Mouse (Mus musculus): ENCODE data around the gene Pld4.

Gene Pld4

DNA sequence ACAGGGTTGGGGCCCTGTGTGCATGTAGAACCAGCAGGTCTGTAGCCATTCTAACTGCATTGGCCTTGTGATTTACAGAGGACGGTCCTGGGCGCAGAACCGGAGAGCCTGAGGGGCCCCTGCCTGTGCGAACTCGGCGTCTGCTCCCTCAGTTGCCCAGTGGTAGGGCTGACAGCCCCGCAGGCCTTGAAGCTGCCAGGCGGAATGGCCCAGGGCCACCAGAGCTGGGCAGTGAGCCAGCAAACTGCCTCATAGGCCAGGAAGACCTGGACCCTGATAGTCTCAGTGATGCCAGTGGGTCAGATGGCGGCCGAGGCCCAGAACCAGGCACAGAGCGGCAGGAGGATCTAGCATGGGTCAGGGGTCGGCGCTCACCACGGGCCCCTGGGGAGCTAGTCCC is 22.7 kb upstream of the Pld4 start:
- 61% methylated on average over 14 of the region's 14 CpGs for WGBS

DNA sequence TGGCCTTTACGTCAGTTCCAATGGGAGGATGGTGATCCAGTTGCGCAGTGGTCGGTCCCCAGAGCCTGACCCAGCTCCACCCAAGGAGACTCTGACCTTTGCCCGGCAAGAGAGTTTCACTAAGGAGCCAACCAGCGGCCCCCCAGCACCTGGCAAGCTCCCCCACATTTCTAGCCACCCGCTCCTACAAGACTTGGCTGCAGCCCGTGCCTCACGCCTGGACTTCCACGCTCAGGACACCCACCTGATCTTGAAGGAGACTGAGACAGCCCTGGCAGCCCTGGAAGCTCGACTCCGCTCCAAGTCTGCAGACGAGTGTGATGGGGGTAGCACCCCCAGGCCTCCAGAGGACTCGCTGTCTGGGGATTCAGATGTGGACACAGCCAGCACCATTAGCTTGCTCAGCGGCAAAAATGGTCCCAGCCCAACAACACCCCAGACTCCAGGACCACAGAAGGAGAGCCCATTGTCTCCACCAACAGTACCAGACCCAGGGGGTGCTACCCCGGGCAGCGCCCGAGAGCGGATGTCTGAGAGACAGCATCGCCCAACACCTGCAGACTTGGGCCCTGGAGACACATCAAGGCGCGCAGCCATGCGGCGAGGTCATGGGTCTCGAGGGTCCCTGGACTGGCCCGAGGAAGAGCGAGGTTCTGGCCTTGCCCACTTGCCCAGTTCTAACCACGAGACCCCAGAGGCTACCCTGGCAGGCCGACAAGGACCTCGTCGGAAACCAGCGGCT is 22.0 kb upstream of the Pld4 start:
- 80% methylated on average over 31 of the region's 31 CpGs for WGBS

DNA sequence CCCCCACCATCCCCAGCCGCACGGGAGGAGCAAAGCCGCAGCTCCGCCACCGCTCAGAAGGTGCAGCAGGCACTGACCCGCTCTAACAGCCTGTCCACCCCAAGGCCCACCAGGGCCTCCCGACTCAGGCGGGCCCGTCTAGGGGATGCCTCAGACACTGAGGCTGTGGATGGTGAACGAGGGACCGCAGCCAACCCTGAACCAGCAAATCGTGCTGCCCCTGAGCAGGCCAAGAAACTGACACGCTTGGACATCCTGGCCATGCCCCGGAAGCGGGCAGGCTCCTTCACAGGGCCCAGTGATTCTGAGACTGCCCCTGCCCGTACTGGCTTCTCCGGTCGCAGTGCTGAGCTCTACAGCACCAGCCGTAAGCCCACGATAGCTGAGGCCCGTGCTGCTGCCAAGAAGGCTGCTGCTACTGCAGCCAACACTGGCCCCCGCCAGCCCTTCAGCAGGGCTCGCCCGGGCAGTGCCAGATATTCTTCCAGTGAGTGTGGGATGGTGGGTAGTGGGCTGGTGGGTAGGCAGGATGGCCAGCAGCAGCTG is 21.4 kb upstream of the Pld4 start:
- WGBS, result 70% methylated on average over 24 of the region's 24 CpGs

GRCm38 (mm10) chr12:112742768-112743167 is 17.7 kb upstream of the Pld4 start:
- 52% methylated on average over 6 of the region's 6 CpGs for WGBS

- 37% methylated on average over 25 of the region's 25 CpGs for WGBS
These were observed 17.1 kb upstream of the Pld4 start for GRCm38 (mm10) chr12:112743168-112743975.

DNA sequence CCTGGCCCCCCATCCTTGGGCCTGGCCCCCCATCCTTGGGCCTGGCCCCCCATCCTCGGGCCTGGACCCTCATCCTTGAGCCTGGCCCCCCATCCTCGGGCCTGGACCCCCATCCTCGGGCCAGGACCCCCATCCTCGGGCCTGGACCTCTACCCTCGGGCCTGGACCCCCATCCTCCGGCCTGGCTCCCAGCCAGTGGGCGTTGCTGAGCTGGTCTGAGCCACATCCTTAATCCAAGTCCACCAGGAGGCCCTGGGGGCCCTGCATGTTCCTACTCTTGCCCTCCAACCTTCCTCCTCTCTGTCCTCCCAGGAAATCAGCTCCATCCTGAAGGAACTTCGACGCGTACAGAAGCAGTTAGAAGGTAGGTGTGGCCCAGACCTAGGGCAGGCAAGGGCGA is 16.2 kb upstream of the Pld4 start:
- 81% methylated on average over 11 of the region's 11 CpGs for WGBS

GRCm38 (mm10) chr12:112744891-112745580 is 15.4 kb upstream of the Pld4 start:
- 85% methylated on average over 10 of the region's 10 CpGs for WGBS

DNA sequence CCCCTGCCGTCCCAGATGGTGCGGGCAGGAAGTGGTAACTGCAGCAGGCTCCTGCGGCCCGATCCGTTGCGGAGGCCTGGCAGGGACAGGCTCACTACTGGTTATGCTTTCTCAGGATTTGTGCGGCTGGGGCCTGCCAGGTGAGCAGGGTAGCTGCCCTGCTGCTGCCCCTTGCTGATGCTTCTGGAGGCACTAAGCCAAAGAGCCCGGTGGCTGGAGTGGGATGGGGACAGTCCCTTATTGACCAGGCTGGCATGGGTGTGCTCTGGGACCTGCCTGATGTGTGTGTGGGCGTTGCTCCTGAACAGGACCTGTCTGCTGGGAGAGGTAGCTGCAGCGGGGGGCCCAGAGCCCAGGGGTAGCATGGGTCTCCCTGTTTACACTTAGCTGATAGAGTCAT is 14.7 kb upstream of the Pld4 start:
- 83% methylated on average over 10 of the region's 10 CpGs for WGBS

DNA sequence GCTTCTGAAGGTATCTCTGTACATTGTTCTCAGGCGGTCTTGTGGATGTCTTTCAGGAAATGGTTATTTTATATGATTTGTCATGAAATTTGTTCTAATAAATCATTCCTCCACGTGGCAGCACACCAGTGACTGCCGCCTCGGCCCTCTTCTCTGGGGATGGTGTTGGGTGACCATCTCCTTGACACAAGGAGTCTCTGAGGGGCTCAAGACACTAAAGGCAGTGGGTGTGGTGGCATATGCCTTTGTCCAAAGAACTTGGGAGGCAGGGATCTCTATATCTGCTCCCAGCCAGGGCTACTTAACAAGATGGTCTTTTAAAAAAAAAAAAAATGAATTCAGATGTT is 14.0 kb upstream of the Pld4 start:
- 82% methylated on average over 4 of the region's 4 CpGs for WGBS

DNA sequence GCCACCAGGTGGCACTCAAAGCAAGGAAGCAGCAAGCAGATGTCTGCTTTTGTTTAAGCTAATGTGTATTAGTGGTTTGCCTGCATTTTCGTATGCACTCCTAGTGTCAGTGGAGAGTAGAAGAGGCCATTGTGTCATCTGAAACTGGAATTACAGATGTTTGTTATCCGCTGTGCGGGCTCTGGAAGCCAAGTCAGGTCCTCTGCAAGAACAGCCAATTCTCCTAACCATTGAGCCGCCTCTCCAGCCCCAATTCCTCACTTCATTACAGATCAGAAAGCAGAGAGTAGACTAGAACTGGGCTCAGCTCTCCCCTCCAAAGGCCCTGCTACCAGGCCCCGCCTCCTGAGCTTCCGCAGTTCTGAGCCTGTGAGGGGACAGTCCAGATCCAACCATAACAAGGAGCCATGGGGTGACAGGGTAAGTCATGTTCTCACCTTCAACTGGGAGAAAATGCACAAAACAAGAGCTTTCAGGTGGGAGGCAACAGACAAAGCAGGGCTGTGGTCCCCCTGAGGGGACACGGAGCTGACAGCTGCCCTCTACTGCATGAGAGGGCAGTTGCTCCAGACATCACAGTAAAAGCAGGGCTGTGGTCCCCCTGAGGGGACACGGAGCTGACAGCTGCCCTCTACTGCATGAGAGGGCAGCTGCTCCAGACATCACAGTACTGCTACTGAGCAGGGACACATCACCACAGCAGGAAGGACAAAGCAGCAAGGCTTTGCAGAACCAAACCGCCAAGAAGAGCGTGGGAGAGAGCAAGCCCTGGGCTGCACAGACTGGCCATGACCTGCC is 13.4 kb upstream of the Pld4 start:
- 28% methylated on average over 10 of the region's 10 CpGs for WGBS

- WGBS, result 83% methylated on average over 8 of the region's 8 CpGs
These were observed 12.9 kb upstream of the Pld4 start for GRCm38 (mm10) chr12:112747606-112747970.

- 84% methylated on average over 12 of the region's 12 CpGs for WGBS
These were observed 9.5 kb upstream of the Pld4 start for GRCm38 (mm10) chr12:112750976-112751375.

- WGBS, result 54% methylated on average over 2 of the region's 2 CpGs
These were observed 8.1 kb upstream of the Pld4 start for GRCm38 (mm10) chr12:112752399-112752798.

DNA sequence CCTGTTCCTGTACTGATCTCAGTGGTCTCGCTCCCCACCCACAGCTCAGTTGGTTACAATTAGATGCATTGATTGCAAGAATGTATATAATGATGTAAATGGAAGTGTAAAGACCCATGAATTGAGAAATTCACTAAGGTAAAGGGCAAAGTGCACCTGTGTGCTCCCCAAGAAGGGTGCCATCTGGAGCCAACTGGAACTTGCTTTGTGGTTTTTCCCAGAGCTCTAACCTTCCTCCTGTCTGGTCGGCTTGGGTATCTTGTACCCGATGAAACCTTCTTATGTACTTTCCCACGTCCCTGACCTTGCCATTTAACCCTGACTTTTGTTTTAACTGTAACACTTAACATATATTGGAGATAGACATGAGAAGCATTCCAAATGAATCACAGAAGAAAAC is 4.6 kb upstream of the Pld4 start:
- 82% methylated on average over 4 of the region's 4 CpGs for WGBS

DNA sequence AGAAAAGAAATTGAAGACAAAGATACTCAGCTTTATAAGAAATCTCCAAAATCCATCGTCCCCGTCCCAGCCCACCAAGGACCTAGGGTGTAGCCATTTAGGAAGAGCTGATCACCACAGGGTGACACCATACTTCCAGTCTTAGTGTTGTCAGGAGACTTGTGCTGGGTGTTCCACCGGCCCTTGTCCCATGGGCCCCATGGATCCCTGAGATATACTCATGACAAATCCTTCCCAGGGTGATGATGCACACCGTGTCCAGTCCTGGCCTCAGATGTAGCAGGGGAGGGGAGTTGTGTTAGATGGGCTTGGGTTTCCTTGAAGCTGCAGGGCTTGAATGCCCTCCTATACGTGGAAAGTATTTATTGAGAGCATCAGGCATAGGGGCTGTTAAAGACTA is 2.6 kb upstream of the Pld4 start:
- WGBS, result 91% methylated on average over 5 of the region's 5 CpGs

GRCm38 (mm10) chr12:112759471-112759870 is 984 bp upstream of the Pld4 start:
- WGBS, result 89% methylated on average over 3 of the region's 3 CpGs

GRCm38 (mm10) chr12:112761411-112761810 is 956 bp downstream of the Pld4 start:
- 86% methylated on average over 4 of the region's 4 CpGs for WGBS

GRCm38 (mm10) chr12:112762018-112762417 is 1.6 kb downstream of the Pld4 start:
- WGBS, result 91% methylated on average over 3 of the region's 3 CpGs

GRCm38 (mm10) chr12:112763176-112763575 is 2.7 kb downstream of the Pld4 start:
- 85% methylated on average over 4 of the region's 4 CpGs for WGBS

GRCm38 (mm10) chr12:112764141-112764540 is 3.7 kb downstream of the Pld4 start:
- 84% methylated on average over 5 of the region's 5 CpGs for WGBS

- 93% methylated on average over 7 of the region's 7 CpGs for WGBS
These were observed 4.5 kb downstream of the Pld4 start for GRCm38 (mm10) chr12:112764991-112765390.

GRCm38 (mm10) chr12:112766586-112766985 is 6.1 kb downstream of the Pld4 start:
- 88% methylated on average over 7 of the region's 7 CpGs for WGBS

Data from cerebral cortex, adult 2 months (tissue).